Mouse (Mus musculus) midbrain, embryonic 12.5 days (tissue): Measurements from ENCODE around the gene Flot1. TPM values are rescaled to one million over a fixed set of nuclear protein-coding genes. Genes with fewer than 3 reads are reported as not detected.

Experiments
- ATAC-seq: fragments of 200-750 bp; cut with Nextera tagmentation; 2 replicates; pipeline ENCODE4 v1.8.0; 2017; ENCODE audit warnings: low read depth, moderate TSS enrichment, moderate library complexity; ENCODE audit not compliant: low FRiP score
- H3K27ac ChIP-seq: fragments of 300-500 bp; sonication (generic); replicated peaks from 2 replicates; pipeline ENCODE4 v1.5.1; 2016; ENCODE audit warnings: mild to moderate bottlenecking
- H3K27me3 ChIP-seq: fragments of 300-500 bp; sonication (generic); 2 replicates; pipeline ENCODE4 v1.6.1; 2016; ENCODE audit warnings: mild to moderate bottlenecking
- H3K36me3 ChIP-seq: fragments of 300-500 bp; sonication (generic); 2 replicates; pipeline ENCODE4 v1.6.1; 2016
- H3K4me1 ChIP-seq: fragments of 300-500 bp; sonication (generic); 2 replicates; pipeline ENCODE4 v1.6.1; 2016
- H3K4me2 ChIP-seq: fragments of 300-500 bp; sonication (generic); replicated peaks from 2 replicates; pipeline ENCODE4 v1.6.1; 2016; ENCODE audit warnings: mild to moderate bottlenecking, moderate library complexity
- H3K4me3 ChIP-seq: fragments of 300-500 bp; sonication (generic); 2 replicates; pipeline ENCODE4 v1.5.1; 2016; ENCODE audit warnings: mild to moderate bottlenecking
- H3K9ac ChIP-seq: fragments of 300-500 bp; sonication (generic); replicated peaks from 2 replicates; pipeline ENCODE4 v1.6.1; 2016; ENCODE audit warnings: mild to moderate bottlenecking, moderate library complexity
- H3K9me3 ChIP-seq: fragments of 300-500 bp; sonication (generic); 2 replicates; pipeline ENCODE4 v1.6.1; 2016; ENCODE audit warnings: mild to moderate bottlenecking
- WGBS: fragments of 180-500 bp; shearing (Covaris S2); methylation state at CpG from one replicate; pipeline ENCODE4 v1.1.7; 2016; 5-methylcytosine and 5-hydroxymethylcytosine counted together
- polyA plus RNA-seq: library from polyadenylated mRNA; unstranded; fragments of >200 nt; fragmentation: Nextera tagmentation; extraction: Ambion mirVana; gene quantifications from 2 replicates; pipeline ENCODE4 v1.2.1, GENCODE M21; 2016

The Flot1 gene
- polyA plus RNA-seq: 49.0 and 53.5 TPM in 2 replicates

DNA sequence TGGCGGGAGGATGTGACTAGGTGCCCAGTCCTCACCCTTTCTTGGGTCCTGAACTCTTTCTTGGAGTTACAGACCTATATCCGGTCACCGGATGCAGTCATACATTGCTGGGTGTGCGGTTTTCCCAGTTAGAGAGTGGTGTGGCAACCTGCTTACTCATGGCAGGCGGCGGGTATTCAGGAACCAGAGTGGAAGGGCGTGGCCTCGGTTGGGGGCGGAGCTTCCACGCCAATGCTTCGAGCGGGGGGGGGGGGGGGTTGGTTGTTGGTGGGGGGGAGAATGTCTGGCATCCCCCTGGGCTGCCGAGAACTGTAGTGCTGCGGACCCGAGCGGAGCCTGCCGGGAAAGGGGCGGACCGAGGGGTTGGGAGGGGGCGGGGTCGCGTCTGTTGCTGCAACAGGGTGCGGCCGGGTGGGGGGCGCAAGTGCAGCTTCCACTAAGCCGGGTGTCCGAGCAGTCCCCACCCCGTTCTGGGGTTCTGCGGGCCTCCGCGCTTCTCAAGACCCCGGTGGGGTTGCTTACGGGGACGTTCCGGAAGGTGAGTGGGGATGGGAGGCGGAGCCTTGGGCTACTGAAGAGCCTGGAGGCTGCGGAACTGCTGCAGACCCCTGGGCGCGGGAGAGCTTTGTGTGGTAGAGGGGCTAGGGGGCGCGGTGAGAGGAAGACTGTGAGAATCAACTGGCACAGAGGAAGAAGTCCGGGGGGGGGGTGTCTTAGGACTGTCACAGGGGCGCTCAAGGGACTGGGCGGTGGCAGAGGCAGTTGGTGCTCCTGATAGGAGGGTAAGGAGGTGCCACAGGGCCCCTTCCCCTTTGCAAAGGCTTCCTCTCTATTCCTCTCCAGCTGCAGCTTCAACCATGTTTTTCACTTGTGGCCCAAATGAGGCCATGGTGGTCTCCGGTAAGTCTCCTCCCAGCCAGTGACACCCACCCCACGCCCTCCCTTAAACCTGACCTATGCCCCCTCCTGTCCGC, at the start of gene Flot1:
Gene Flot1 (plus strand): TSS at position 267 of the 974 bp plus-strand sequence.
- Histone ChIP-seq H3K27ac (peak within 1 kb of the TSS; percentile 82), H3K9me3 (no peaks in the 10 kb centered on the region), H3K4me1 (peaks cover 32% of the 10 kb centered on the region), H3K27me3 (peaks cover 33% of the 10 kb centered on the region), H3K4me2 (peak within 1 kb of the TSS; percentile 87), H3K4me3 (peak within 1 kb of the TSS; percentile 72), H3K9ac (peak within 1 kb of the TSS; percentile 69), H3K36me3 (peaks cover 33% of the 10 kb centered on the region)
- ATAC-seq: peak; percentile 88
- WGBS: under 1% methylated on average over 39 of the region's 47 CpGs

DNA sequence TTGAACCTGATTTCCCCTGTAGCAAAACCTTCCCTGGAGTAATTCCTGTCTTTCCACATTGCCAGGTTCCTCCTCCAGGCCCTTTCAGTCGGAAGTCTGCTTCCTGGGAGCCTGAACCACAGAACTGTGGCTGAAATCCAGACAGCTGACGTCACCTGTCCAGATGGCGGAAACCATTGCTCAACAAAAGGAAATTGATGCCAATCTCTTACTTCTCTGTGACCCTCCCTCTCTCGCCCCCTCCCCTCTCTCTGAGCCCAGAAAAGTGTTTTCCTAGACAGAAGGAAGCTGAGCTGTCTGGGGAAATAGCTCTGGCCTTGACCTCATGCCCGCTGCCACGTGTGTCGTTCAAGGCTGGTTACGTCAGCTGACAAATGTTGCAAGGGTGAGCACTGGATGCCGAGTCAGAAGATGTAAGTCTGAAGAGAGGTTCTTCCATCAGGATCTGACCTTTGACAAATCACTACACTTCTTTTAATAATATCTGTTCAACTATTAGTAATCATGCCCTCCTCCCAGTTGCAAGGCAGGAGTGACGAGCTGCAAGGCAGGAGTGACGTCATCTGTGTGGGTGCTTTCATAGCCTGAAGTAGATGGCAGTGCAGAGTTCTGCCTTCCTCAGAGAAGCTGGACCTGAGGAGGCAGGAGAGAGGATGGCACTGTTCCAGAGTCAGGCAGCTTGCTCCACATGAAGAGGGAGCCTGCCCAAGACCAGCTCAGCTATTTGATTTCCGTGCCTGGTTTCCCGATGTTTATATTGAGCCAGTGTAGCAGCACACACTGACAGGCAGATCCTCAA, 46.0 kb upstream of the Flot1 start:
- Histone ChIP-seq H3K27me3 (no peaks in the 10 kb centered on the region), H3K36me3 (no peaks in the 10 kb centered on the region), H3K27ac (no peak overlapping the region), H3K4me3 (no peak overlapping the region), H3K9ac (no peak overlapping the region), H3K4me1 (no peaks in the 10 kb centered on the region), H3K4me2 (no peak overlapping the region), H3K9me3 (no peaks in the 10 kb centered on the region)
- 72% methylated on average over 13 of the region's 13 CpGs for WGBS
- ATAC-seq: no peak

DNA sequence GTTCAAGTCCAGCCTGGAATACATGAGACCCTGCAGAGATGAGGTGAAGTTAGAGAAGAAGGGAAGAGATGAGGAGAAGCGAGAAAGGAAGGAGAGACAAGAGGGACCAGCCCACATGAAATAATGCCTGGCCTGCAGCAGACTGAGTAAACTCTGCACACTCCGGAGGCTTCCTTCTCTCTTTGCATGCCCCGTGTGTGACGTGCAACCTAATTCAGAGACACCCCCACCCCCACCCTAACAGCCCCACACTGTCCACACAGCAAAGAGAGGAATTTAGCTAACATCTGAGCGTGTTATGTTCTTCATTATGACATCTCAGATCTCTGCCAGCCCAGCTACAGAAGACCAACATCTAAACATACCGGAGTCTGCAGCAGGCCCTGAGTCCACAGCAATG, 44.1 kb upstream of the Flot1 start:
- no peak overlapping the region for H3K4me3 ChIP-seq
- no peak for ATAC-seq
- H3K36me3 ChIP-seq: no peaks in the 10 kb centered on the region
- WGBS: 86% methylated on average over 4 of the region's 6 CpGs
- no peaks in the 10 kb centered on the region for H3K27me3 ChIP-seq
- H3K9me3 ChIP-seq: no peaks in the 10 kb centered on the region
- no peak overlapping the region for H3K9ac ChIP-seq
- no peaks in the 10 kb centered on the region for H3K4me1 ChIP-seq
- no peak overlapping the region for H3K27ac ChIP-seq
- H3K4me2 ChIP-seq: no peak overlapping the region

GRCm38 (mm10) chr17:35779466-35780205, 43.4 kb upstream of the Flot1 start:
- 71% methylated on average over 10 of the region's 10 CpGs for WGBS
- H3K36me3 ChIP-seq: no peaks in the 10 kb centered on the region
- no peak overlapping the region for H3K27ac ChIP-seq
- ATAC-seq: no peak
- H3K27me3 ChIP-seq: no peaks in the 10 kb centered on the region
- no peak overlapping the region for H3K4me2 ChIP-seq
- no peaks in the 10 kb centered on the region for H3K4me1 ChIP-seq
- H3K9ac ChIP-seq: no peak overlapping the region
- no peaks in the 10 kb centered on the region for H3K9me3 ChIP-seq
- H3K4me3 ChIP-seq: no peak overlapping the region

DNA sequence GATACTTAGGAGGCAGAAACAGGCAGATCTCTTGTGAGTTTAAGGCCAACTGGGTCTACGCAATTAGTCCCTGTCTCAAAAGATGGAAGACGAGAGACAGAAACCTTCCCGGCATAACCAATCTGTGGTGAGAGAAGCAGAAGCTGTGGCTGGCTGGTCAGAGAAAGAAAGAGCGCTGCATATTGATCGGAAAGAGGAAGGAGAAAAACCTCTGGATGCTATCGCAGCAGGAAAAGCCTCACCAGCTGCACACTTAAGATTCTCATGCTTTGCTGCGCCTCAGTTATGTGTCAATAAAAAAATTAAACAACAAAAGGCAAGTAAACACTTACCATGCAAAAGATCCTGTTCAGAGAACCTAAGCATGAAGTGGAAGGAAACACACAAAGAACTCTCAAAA, 42.7 kb upstream of the Flot1 start:
- no peak overlapping the region for H3K9ac ChIP-seq
- H3K4me3 ChIP-seq: no peak overlapping the region
- H3K4me2 ChIP-seq: no peak overlapping the region
- no peaks in the 10 kb centered on the region for H3K36me3 ChIP-seq
- H3K9me3 ChIP-seq: no peaks in the 10 kb centered on the region
- 91% methylated on average over 7 of the region's 7 CpGs for WGBS
- no peaks in the 10 kb centered on the region for H3K4me1 ChIP-seq
- H3K27ac ChIP-seq: no peak overlapping the region
- ATAC-seq: no peak
- no peaks in the 10 kb centered on the region for H3K27me3 ChIP-seq

GRCm38 (mm10) chr17:35782398-35782797, 40.6 kb upstream of the Flot1 start:
- no peaks in the 10 kb centered on the region for H3K9me3 ChIP-seq
- no peaks in the 10 kb centered on the region for H3K36me3 ChIP-seq
- H3K27ac ChIP-seq: no peak overlapping the region
- H3K9ac ChIP-seq: no peak overlapping the region
- no peaks in the 10 kb centered on the region for H3K27me3 ChIP-seq
- WGBS: 70% methylated on average over 2 of the region's 2 CpGs
- H3K4me2 ChIP-seq: no peak overlapping the region
- H3K4me1 ChIP-seq: no peaks in the 10 kb centered on the region
- no peak overlapping the region for H3K4me3 ChIP-seq
- no peak for ATAC-seq

- Histone ChIP-seq H3K9me3 (no peaks in the 10 kb centered on the region), H3K36me3 (no peaks in the 10 kb centered on the region), H3K27ac (no peak overlapping the region), H3K9ac (no peak overlapping the region), H3K4me1 (no peaks in the 10 kb centered on the region), H3K4me3 (no peak overlapping the region), H3K27me3 (no peaks in the 10 kb centered on the region), H3K4me2 (no peak overlapping the region)
- 90% methylated on average over 5 of the region's 5 CpGs for WGBS
- ATAC-seq: no peak
Measured at GRCm38 (mm10) chr17:35782924-35783323, 40.1 kb upstream of the Flot1 start.

- H3K4me3 ChIP-seq: no peak overlapping the region
- no peaks in the 10 kb centered on the region for H3K36me3 ChIP-seq
- H3K4me2 ChIP-seq: no peak overlapping the region
- 80% methylated on average over 6 of the region's 6 CpGs for WGBS
- no peaks in the 10 kb centered on the region for H3K27me3 ChIP-seq
- no peak overlapping the region for H3K9ac ChIP-seq
- no peak for ATAC-seq
- no peaks in the 10 kb centered on the region for H3K4me1 ChIP-seq
- no peaks in the 10 kb centered on the region for H3K9me3 ChIP-seq
- no peak overlapping the region for H3K27ac ChIP-seq
Measured at GRCm38 (mm10) chr17:35783944-35784343, 39.1 kb upstream of the Flot1 start.

- WGBS: 84% methylated on average over 4 of the region's 4 CpGs
- ATAC-seq: no peak
- Histone ChIP-seq H3K27ac (no peak overlapping the region), H3K36me3 (no peaks in the 10 kb centered on the region), H3K4me3 (no peak overlapping the region), H3K27me3 (no peaks in the 10 kb centered on the region), H3K4me1 (no peaks in the 10 kb centered on the region), H3K4me2 (no peak overlapping the region), H3K9me3 (no peaks in the 10 kb centered on the region), H3K9ac (no peak overlapping the region)
Measured at GRCm38 (mm10) chr17:35785140-35785539, 37.9 kb upstream of the Flot1 start.

GRCm38 (mm10) chr17:35787493-35787892, 35.5 kb upstream of the Flot1 start:
- Histone ChIP-seq H3K27me3 (no peaks in the 10 kb centered on the region), H3K36me3 (no peaks in the 10 kb centered on the region), H3K4me2 (no peak overlapping the region), H3K4me3 (no peak overlapping the region), H3K9ac (no peak overlapping the region), H3K4me1 (no peaks in the 10 kb centered on the region), H3K27ac (no peak overlapping the region), H3K9me3 (no peaks in the 10 kb centered on the region)
- no peak for ATAC-seq

DNA sequence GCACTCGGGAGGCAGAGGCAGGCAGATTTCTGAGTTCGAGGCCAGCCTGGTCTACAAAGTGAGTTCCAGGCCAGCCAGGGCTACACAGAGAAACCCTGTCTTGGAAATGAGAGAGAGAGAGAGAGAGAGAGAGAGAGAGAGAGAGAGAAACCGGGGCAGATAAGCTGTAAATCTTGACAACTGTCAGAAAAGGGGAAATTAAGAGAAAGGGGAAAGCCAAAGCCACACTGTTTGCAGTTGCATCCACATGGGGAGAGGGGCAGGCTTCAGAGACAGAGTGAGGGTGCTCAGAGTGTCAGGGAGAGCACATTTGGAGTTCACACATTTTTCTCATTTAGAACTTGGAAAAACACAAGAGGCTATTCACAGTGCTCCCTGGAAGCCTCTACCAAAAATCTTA, 35.0 kb upstream of the Flot1 start:
- no peak overlapping the region for H3K27ac ChIP-seq
- no peak for ATAC-seq
- 88% methylated on average over 3 of the region's 3 CpGs for WGBS

More for the DNA sequence above, 35.0 kb upstream of the Flot1 start:
- Histone ChIP-seq H3K36me3 (no peaks in the 10 kb centered on the region), H3K4me3 (no peak overlapping the region), H3K9me3 (no peaks in the 10 kb centered on the region), H3K4me1 (no peaks in the 10 kb centered on the region), H3K27me3 (no peaks in the 10 kb centered on the region), H3K9ac (no peak overlapping the region), H3K4me2 (no peak overlapping the region)
